Mouse (Mus musculus) left cerebral cortex, postnatal 4 days (tissue): Measurements from ENCODE around the gene Gpr62. TPM values are rescaled to one million over a fixed set of nuclear protein-coding genes. Genes with fewer than 3 reads are reported as not detected.
"Not testable (repeated sequence)": the region's sequence is repeated elsewhere in the genome, so short reads cannot be mapped to it uniquely, and the experiment has no call there.

Source experiments
- DNase-seq: peaks from one replicate; pipeline ENCODE4 v3.0.0-alpha.2; 2022
- intact Hi-C: fragments of 180-260 bp; cut with DNase I; formaldehyde crosslinking; loops from one replicate; pipeline ENCODE4 v1.15.1; 2025
- total RNA-seq, 2 experiments: library from RNA; stranded (reverse); gene quantifications; 2 replicates each; pipeline ENCODE4 v1.2.3; 2021

Gene Gpr62
- 1 to 10 TPM in 1 of 2 experiments, under 1 TPM in 1; 0.94 to 1.3 TPM for total RNA-seq

GRCm38 (mm10) chr9:106465571-106466200 lies at the start of gene Gpr62:
Gene Gpr62, minus strand, starts transcription at chr9:106465938.
- peak; percentile 95 for DNase-seq
- intact Hi-C loops: no loop called here

GRCm38 (mm10) chr9:106514273-106514672 lies 48.5 kb upstream of the Gpr62 start, which contains the start of gene Iqcf5:
Gene Iqcf5, plus strand, starts transcription at chr9:106514573.
- intact Hi-C loops: no loop called here

GRCm38 (mm10) chr9:106513566-106513965 lies 47.8 kb upstream of the Gpr62 start:
- DNase-seq: no peak
- intact Hi-C loops: no loop called here

More at GRCm38 (mm10) chr9:106514273-106514672, 48.5 kb upstream of the Gpr62 start, which contains the start of gene Iqcf5:
- DNase-seq: no peak

GRCm38 (mm10) chr9:106512729-106513450 lies 47.2 kb upstream of the Gpr62 start:
- DNase-seq: no peak
- intact Hi-C loops: no loop called here

GRCm38 (mm10) chr9:106509356-106509755 lies 43.6 kb upstream of the Gpr62 start:
- intact Hi-C loops: no loop called here
- no peak for DNase-seq

GRCm38 (mm10) chr9:106504246-106504645 lies 38.5 kb upstream of the Gpr62 start:
- no peak for DNase-seq
- intact Hi-C loops: no loop called here

GRCm38 (mm10) chr9:106501846-106502245 lies 36.1 kb upstream of the Gpr62 start:
- intact Hi-C loops: no loop called here

GRCm38 (mm10) chr9:106499667-106500066 lies 33.9 kb upstream of the Gpr62 start, which contains the start of gene Iqcf1:
Gene Iqcf1, plus strand, starts transcription at chr9:106499967.
- intact Hi-C loops: no loop called here

More at GRCm38 (mm10) chr9:106501846-106502245, 36.1 kb upstream of the Gpr62 start:
- DNase-seq: no peak

GRCm38 (mm10) chr9:106487602-106488001 lies 21.9 kb upstream of the Gpr62 start:
- intact Hi-C loops, DNase-seq: not testable (repeated sequence)

More at GRCm38 (mm10) chr9:106499667-106500066, 33.9 kb upstream of the Gpr62 start, which contains the start of gene Iqcf1:
- DNase-seq: no peak

- DNase-seq: no peak
- intact Hi-C loops: no loop called here
Observed at GRCm38 (mm10) chr9:106485076-106485475, 19.3 kb upstream of the Gpr62 start.

GRCm38 (mm10) chr9:106483606-106484005 lies 17.9 kb upstream of the Gpr62 start:
- DNase-seq: no peak
- intact Hi-C loops: no loop called here

- intact Hi-C loops: no loop called here
Observed at GRCm38 (mm10) chr9:106483136-106483535, 17.4 kb upstream of the Gpr62 start.

GRCm38 (mm10) chr9:106482578-106483115 lies 16.9 kb upstream of the Gpr62 start:
- intact Hi-C loops: no loop called here
- no peak for DNase-seq

More at GRCm38 (mm10) chr9:106483136-106483535, 17.4 kb upstream of the Gpr62 start:
- no peak for DNase-seq

- DNase-seq: no peak
- intact Hi-C loops: no loop called here
Observed at GRCm38 (mm10) chr9:106481676-106482075, 15.9 kb upstream of the Gpr62 start.

- intact Hi-C loops: no loop called here
- DNase-seq: no peak
Observed at GRCm38 (mm10) chr9:106481075-106481474, 15.3 kb upstream of the Gpr62 start.

- DNase-seq: no peak
- intact Hi-C loops: no loop called here
Observed at GRCm38 (mm10) chr9:106480541-106480940, 14.8 kb upstream of the Gpr62 start.

- intact Hi-C loops: no loop called here
- DNase-seq: no peak
Observed at GRCm38 (mm10) chr9:106478101-106478500, 12.4 kb upstream of the Gpr62 start.

- no peak for DNase-seq
- intact Hi-C loops: no loop called here
Observed at GRCm38 (mm10) chr9:106477649-106478048, 11.9 kb upstream of the Gpr62 start.

- intact Hi-C loops: no loop called here
- DNase-seq: peak; percentile 99
Observed at GRCm38 (mm10) chr9:106476924-106477484, 11.3 kb upstream of the Gpr62 start, which contains the start of gene Parp3. Gene Parp3, minus strand, starts transcription at chr9:106476949.

- DNase-seq: no peak
- intact Hi-C loops: no loop called here
Observed at GRCm38 (mm10) chr9:106476002-106476923, 10.5 kb upstream of the Gpr62 start.
